Comparison of ENCODE assay signal across 8 mouse cellular contexts in the genomic region with DNA sequence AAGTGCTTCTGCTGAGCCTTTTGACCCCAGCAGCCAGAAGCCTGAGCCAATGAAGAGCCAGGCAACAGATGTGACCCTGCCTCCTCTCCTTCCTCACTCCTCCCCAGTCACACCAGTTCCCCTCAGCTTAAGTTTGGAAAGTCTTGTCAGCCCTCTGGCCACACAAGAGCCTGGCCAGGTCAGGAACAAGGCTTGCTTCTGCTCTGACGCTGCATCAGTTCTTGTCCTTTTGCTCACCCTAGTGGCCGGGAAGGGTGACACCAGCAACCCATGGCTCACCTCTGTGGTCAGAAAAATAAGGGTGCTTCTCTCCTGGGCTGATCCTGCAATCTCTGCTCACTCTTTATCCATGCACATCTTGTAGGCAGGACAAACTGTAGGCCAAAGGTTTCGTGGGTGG. TPM values are rescaled to one million over a fixed set of nuclear protein-coding genes. Genes with fewer than 3 reads are reported as not detected.
DNase-seq lines count a peak whose midpoint lies in the region; ATAC-seq and TF ChIP-seq lines count a peak whose summit lies in the region.

No protein-coding gene starts in this region.

- peak; percentile 89 for TF ChIP-seq CTCF in stomach, postnatal 0 days (IDR thresholded peaks at IDR 0.05; ENCODE audit: low read depth)

- TF ChIP-seq EP300 in stomach, postnatal 0 days (optimal IDR thresholded peaks at IDR 0.05) = no peak

- H3K9ac ChIP-seq in hindbrain, embryonic 12.5 days = no peak overlapping the region
- no peak overlapping the region for H3K9ac ChIP-seq in stomach, postnatal 0 days (ENCODE audit: low read length)

- peak; percentile 50 for DNase-seq in hindbrain, embryonic 10.5 days (ENCODE audit: low spot score)
- peak; percentile 62 for DNase-seq in MN1 (ENCODE audit: low spot score)
- peak; percentile 51 for DNase-seq in embryo, embryonic 9.5 days (ENCODE audit: extremely low spot score)
- peak; percentile 74 for DNase-seq in kidney, adult 9 months
- peak; percentile 87 for DNase-seq in lung, postnatal 36 days
- DNase-seq in stomach, postnatal 0 days (ENCODE audit: low spot score) = peak; percentile 71
- DNase-seq in right cerebral cortex, postnatal 14 days = no peak

- H3K4me3 ChIP-seq in hindbrain, embryonic 10.5 days = no peak overlapping the region
- no peak overlapping the region for H3K4me3 ChIP-seq in hindbrain, embryonic 12.5 days
- no peak overlapping the region for H3K4me3 ChIP-seq in stomach, postnatal 0 days (ENCODE audit: low read depth, low read length)

- ATAC-seq in hindbrain, embryonic 12.5 days (ENCODE audit: low FRiP score) = no peak
- peak; percentile 75 for ATAC-seq in stomach, postnatal 0 days (ENCODE audit: low FRiP score, low TSS enrichment)

- no peak overlapping the region for H3K4me2 ChIP-seq in hindbrain, embryonic 12.5 days (replicated peaks)
- no peak overlapping the region for H3K4me2 ChIP-seq in stomach, postnatal 0 days (replicated peaks; ENCODE audit: low read depth)

- no peak overlapping the region for H3K27ac ChIP-seq in hindbrain, embryonic 10.5 days
- no peak overlapping the region for H3K27ac ChIP-seq in hindbrain, embryonic 12.5 days
- H3K27ac ChIP-seq in stomach, postnatal 0 days (replicated peaks) = no peak overlapping the region

- no peaks in the 10 kb centered on the region for H3K36me3 ChIP-seq in hindbrain, embryonic 10.5 days
- no peaks in the 10 kb centered on the region for H3K36me3 ChIP-seq in hindbrain, embryonic 12.5 days
- no peaks in the 10 kb centered on the region for H3K36me3 ChIP-seq in stomach, postnatal 0 days (ENCODE audit: control insufficient read depth, insufficient read depth, low read length)

- 0 out of 2 replicates have a peak, but pooled peaks cover 4% of the 10 kb centered on the region for H3K9me3 ChIP-seq in hindbrain, embryonic 10.5 days
- H3K9me3 ChIP-seq in hindbrain, embryonic 12.5 days (replicated peaks) = no peaks in the 10 kb centered on the region
- no peaks in the 10 kb centered on the region for H3K9me3 ChIP-seq in stomach, postnatal 0 days (ENCODE audit: control insufficient read depth, low read length)

- peaks cover 5% of the 10 kb centered on the region for H3K4me1 ChIP-seq in hindbrain, embryonic 10.5 days (replicated peaks)
- H3K4me1 ChIP-seq in hindbrain, embryonic 12.5 days = 0 out of 2 replicates have a peak, but pooled peaks cover 3% of the 10 kb centered on the region
- H3K4me1 ChIP-seq in stomach, postnatal 0 days (replicated peaks; ENCODE audit: control insufficient read depth, insufficient read depth) = no peaks in the 10 kb centered on the region

- WGBS in hindbrain, embryonic 10.5 days = 16% methylated on average over 3 of the region's 3 CpGs
- WGBS in hindbrain, embryonic 12.5 days = 12% methylated on average over 3 of the region's 3 CpGs
- 20% methylated on average over 3 of the region's 3 CpGs for WGBS in stomach, postnatal 0 days

- H3K27me3 ChIP-seq in hindbrain, embryonic 10.5 days (ENCODE audit: insufficient read depth, poor library complexity, severe bottlenecking) = peaks cover 15% of the 10 kb centered on the region; the same call in 1 of the 2 replicates
- 0 out of 2 replicates have a peak, but pooled peaks cover 5% of the 10 kb centered on the region for H3K27me3 ChIP-seq in hindbrain, embryonic 12.5 days
- no peaks in the 10 kb centered on the region for H3K27me3 ChIP-seq in stomach, postnatal 0 days (ENCODE audit: control insufficient read depth, insufficient read depth, low read length)

RNA-seq across cellular contexts. Expression of a gene that starts 23.5 kb away (rescaled TPM):
- polyA plus RNA-seq in hindbrain, embryonic 10.5 days (2016; fragmentation: Nextera tagmentation; extraction: Ambion mirVana) = 39.7 and 48.8 TPM in 2 replicates
- polyA plus RNA-seq in hindbrain, embryonic 12.5 days (2016; fragmentation: Nextera tagmentation; extraction: Ambion mirVana) = 48.9 and 53.3 TPM in 2 replicates
- polyA plus RNA-seq in stomach, postnatal 0 days (2015; fragmentation: Nextera tagmentation; extraction: Ambion mirVana) = 53.6 and 54.7 TPM in 2 replicates

RNA-seq across cellular contexts. Expression of a gene that starts 34.9 kb away (rescaled TPM):
- polyA plus RNA-seq in hindbrain, embryonic 10.5 days (2016; fragmentation: Nextera tagmentation; extraction: Ambion mirVana) = 1.9 and 3.3 TPM in 2 replicates
- polyA plus RNA-seq in hindbrain, embryonic 12.5 days (2016; fragmentation: Nextera tagmentation; extraction: Ambion mirVana) = 5.1 and 7.2 TPM in 2 replicates
- polyA plus RNA-seq in stomach, postnatal 0 days (2015; fragmentation: Nextera tagmentation; extraction: Ambion mirVana) = 27.3 and 27.8 TPM in 2 replicates

RNA-seq across cellular contexts. Expression of a gene that starts 41.4 kb away (rescaled TPM):
- 27.6 and 64.4 TPM in 2 replicates for polyA plus RNA-seq in hindbrain, embryonic 10.5 days (2016; fragmentation: Nextera tagmentation; extraction: Ambion mirVana)
- polyA plus RNA-seq in hindbrain, embryonic 12.5 days (2016; fragmentation: Nextera tagmentation; extraction: Ambion mirVana) = 21.0 and 48.2 TPM in 2 replicates
- polyA plus RNA-seq in stomach, postnatal 0 days (2015; fragmentation: Nextera tagmentation; extraction: Ambion mirVana) = 123 and 147 TPM in 2 replicates

RNA-seq across cellular contexts. Expression of a gene that starts 47.3 kb away (rescaled TPM):
- not detected in 2 replicates for polyA plus RNA-seq in hindbrain, embryonic 10.5 days (2016; fragmentation: Nextera tagmentation; extraction: Ambion mirVana)
- polyA plus RNA-seq in hindbrain, embryonic 12.5 days (2016; fragmentation: Nextera tagmentation; extraction: Ambion mirVana) = not detected in 2 replicates
- not detected in 2 replicates for polyA plus RNA-seq in stomach, postnatal 0 days (2015; fragmentation: Nextera tagmentation; extraction: Ambion mirVana)

RNA-seq across cellular contexts. Expression of a gene that starts 52.5 kb away (rescaled TPM):
- polyA plus RNA-seq in hindbrain, embryonic 10.5 days (2016; fragmentation: Nextera tagmentation; extraction: Ambion mirVana) = not detected in 2 replicates
- polyA plus RNA-seq in hindbrain, embryonic 12.5 days (2016; fragmentation: Nextera tagmentation; extraction: Ambion mirVana) = not detected in 2 replicates
- not detected in 2 replicates for polyA plus RNA-seq in stomach, postnatal 0 days (2015; fragmentation: Nextera tagmentation; extraction: Ambion mirVana)
